Mouse (Mus musculus): ENCODE measurements at regions not wholly inside any gene's neighbourhood (a gene's known extent, or its start where the extent isn't known, plus 50 kb on each side); places are given as distances from the start of the nearest gene placed in this dataset.

GRCm38 (mm10) chr7:95766356-95767150 lies 404.5 kb upstream of the Tenm4 start:
- H3K4me1 ChIP-seq (ENCODE audit: control insufficient read depth, insufficient read depth, low read length): no peaks in the 10 kb centered on the region
- DNase-seq: no peak
- intact Hi-C loops (cut with DNase I): no loop called here
- H3K4me3 ChIP-seq: no peak overlapping the region
- no peak overlapping the region for H3K9ac ChIP-seq (ENCODE audit: low read depth, low read length)
- no peaks in the 10 kb centered on the region for H3K36me3 ChIP-seq (ENCODE audit: control insufficient read depth, insufficient read depth, low read length)
- no peaks in the 10 kb centered on the region for H3K79me2 ChIP-seq (replicated peaks; ENCODE audit: control insufficient read depth, insufficient read depth, low read length)
- no peaks in the 10 kb centered on the region for H3K27me3 ChIP-seq (ENCODE audit: control insufficient read depth, insufficient read depth, low read length)
- WGBS: 76% methylated on average over 6 of the region's 6 CpGs
- no peak overlapping the region for H3K27ac ChIP-seq
- TF ChIP-seq POLR2A (IDR thresholded peaks at IDR 0.05; ENCODE audit: insufficient read depth, low read depth, low read length): no peak
- TF ChIP-seq EP300 (IDR thresholded peaks at IDR 0.05; ENCODE audit: insufficient read depth, low read depth, low read length): no peak
- no peak for TF ChIP-seq CTCF (IDR thresholded peaks at IDR 0.05)

- no peaks in the 10 kb centered on the region for H3K79me2 ChIP-seq (replicated peaks; ENCODE audit: control insufficient read depth, insufficient read depth, low read length)
- no peak overlapping the region for H3K9ac ChIP-seq (ENCODE audit: low read depth, low read length)
- intact Hi-C loops (cut with DNase I): no loop called here
- no peaks in the 10 kb centered on the region for H3K36me3 ChIP-seq (ENCODE audit: control insufficient read depth, insufficient read depth, low read length)
- TF ChIP-seq POLR2A (IDR thresholded peaks at IDR 0.05; ENCODE audit: insufficient read depth, low read depth, low read length) (no peak), EP300 (IDR thresholded peaks at IDR 0.05; ENCODE audit: insufficient read depth, low read depth, low read length) (no peak), CTCF (IDR thresholded peaks at IDR 0.05) (no peak)
- no peak overlapping the region for H3K4me3 ChIP-seq
- H3K27ac ChIP-seq: no peak overlapping the region
- DNase-seq: no peak
- no peaks in the 10 kb centered on the region for H3K27me3 ChIP-seq (ENCODE audit: control insufficient read depth, insufficient read depth, low read length)
- no peaks in the 10 kb centered on the region for H3K4me1 ChIP-seq (ENCODE audit: control insufficient read depth, insufficient read depth, low read length)
Observed at GRCm38 (mm10) chr7:95784523-95784922, 386.5 kb upstream of the Tenm4 start.

- no peaks in the 10 kb centered on the region for H3K4me1 ChIP-seq (ENCODE audit: control insufficient read depth, insufficient read depth, low read length)
- no peak for DNase-seq
- H3K27me3 ChIP-seq (ENCODE audit: control insufficient read depth, insufficient read depth, low read length): no peaks in the 10 kb centered on the region
- no peaks in the 10 kb centered on the region for H3K79me2 ChIP-seq (replicated peaks; ENCODE audit: control insufficient read depth, insufficient read depth, low read length)
- TF ChIP-seq CTCF (IDR thresholded peaks at IDR 0.05): no peak
- TF ChIP-seq EP300 (IDR thresholded peaks at IDR 0.05; ENCODE audit: insufficient read depth, low read depth, low read length): no peak
- no peak for TF ChIP-seq POLR2A (IDR thresholded peaks at IDR 0.05; ENCODE audit: insufficient read depth, low read depth, low read length)
- no peak overlapping the region for H3K9ac ChIP-seq (ENCODE audit: low read depth, low read length)
- H3K4me3 ChIP-seq: no peak overlapping the region
- 73% methylated on average over 1 of the region's 1 CpGs for WGBS
- intact Hi-C loops (cut with DNase I): no loop called here
- no peak overlapping the region for H3K27ac ChIP-seq
- H3K36me3 ChIP-seq (ENCODE audit: control insufficient read depth, insufficient read depth, low read length): no peaks in the 10 kb centered on the region
Observed at GRCm38 (mm10) chr7:95787543-95787942, 383.5 kb upstream of the Tenm4 start.

DNA sequence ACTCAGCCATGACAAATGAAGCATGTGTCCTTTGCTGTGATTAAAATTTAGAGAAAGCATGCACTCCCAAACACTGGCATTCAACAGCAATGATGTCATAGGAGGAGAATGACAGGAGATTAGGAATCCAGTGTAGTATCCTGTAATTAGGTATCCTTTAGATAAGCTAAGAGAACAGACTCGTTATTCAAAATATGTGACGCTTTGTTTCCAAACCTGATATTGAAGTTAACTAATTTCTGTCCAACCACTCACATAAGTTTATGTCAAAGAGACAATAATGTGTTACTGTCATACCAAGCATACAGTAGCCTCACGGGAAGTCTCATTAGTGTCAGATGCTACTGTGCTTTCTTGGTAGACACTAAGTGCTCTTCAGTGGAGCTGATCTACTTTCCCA lies 383.1 kb upstream of the Tenm4 start:
- Histone ChIP-seq H3K79me2 (replicated peaks; ENCODE audit: control insufficient read depth, insufficient read depth, low read length) (no peaks in the 10 kb centered on the region), H3K9ac (ENCODE audit: low read depth, low read length) (no peak overlapping the region), H3K4me3 (no peak overlapping the region), H3K27me3 (ENCODE audit: control insufficient read depth, insufficient read depth, low read length) (no peaks in the 10 kb centered on the region), H3K4me1 (ENCODE audit: control insufficient read depth, insufficient read depth, low read length) (no peaks in the 10 kb centered on the region), H3K36me3 (ENCODE audit: control insufficient read depth, insufficient read depth, low read length) (no peaks in the 10 kb centered on the region), H3K27ac (no peak overlapping the region)
- TF ChIP-seq CTCF (IDR thresholded peaks at IDR 0.05) (no peak), EP300 (IDR thresholded peaks at IDR 0.05; ENCODE audit: insufficient read depth, low read depth, low read length) (no peak), POLR2A (IDR thresholded peaks at IDR 0.05; ENCODE audit: insufficient read depth, low read depth, low read length) (no peak)
- WGBS: 24% methylated on average over 3 of the region's 3 CpGs
- intact Hi-C loops (cut with DNase I): no loop called here
- no peak for DNase-seq

DNA sequence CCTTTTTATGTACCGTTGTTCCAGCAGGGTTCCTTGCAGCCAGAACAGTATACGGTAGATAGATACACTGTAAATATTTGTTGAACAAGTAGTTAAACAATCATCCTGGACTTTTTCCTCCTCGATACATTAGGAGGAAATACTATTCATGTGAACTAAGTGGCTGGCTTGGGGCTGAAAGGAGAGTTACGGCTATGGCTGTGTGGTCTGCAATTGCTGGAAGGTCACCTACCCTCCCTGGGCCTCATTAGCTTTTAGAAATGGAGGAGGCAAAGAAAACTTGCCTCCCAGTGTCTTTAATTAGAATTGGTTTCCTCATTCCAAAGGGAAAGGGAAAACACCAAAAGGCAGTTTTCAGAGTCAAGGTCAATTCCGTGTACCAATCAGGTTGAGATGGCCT lies 381.6 kb upstream of the Tenm4 start:
- 73% methylated on average over 5 of the region's 5 CpGs for WGBS
- intact Hi-C loops (cut with DNase I): no loop called here

DNA sequence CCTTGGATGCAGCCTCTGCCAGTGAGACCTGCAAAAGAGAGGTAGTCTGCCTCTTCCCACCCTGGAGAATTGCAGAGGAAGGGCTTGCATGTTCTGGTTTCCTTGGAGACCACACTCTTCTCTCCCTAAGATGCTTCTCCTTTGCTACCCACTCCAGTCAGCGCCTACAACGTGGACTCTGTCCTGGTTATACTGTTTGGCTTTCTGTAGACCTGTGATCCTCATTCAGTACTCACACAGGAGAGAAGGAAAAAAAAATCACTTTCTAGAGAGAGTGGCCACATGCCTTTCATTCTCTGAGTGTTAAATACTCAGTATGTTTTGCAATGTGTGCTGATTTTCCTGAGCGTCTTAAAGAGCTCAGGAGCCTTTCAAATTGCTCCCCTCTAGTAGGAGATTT lies 372.0 kb upstream of the Tenm4 start:
- 45% methylated on average over 3 of the region's 3 CpGs for WGBS
- DNase-seq: no peak
- intact Hi-C loops (cut with DNase I): no loop called here
- TF ChIP-seq EP300 (IDR thresholded peaks at IDR 0.05; ENCODE audit: insufficient read depth, low read depth, low read length) (no peak), POLR2A (IDR thresholded peaks at IDR 0.05; ENCODE audit: insufficient read depth, low read depth, low read length) (no peak), CTCF (IDR thresholded peaks at IDR 0.05) (no peak)
- Histone ChIP-seq H3K36me3 (ENCODE audit: control insufficient read depth, insufficient read depth, low read length) (no peaks in the 10 kb centered on the region), H3K27ac (no peak overlapping the region), H3K27me3 (ENCODE audit: control insufficient read depth, insufficient read depth, low read length) (no peaks in the 10 kb centered on the region), H3K9ac (ENCODE audit: low read depth, low read length) (no peak overlapping the region), H3K4me3 (no peak overlapping the region), H3K4me1 (ENCODE audit: control insufficient read depth, insufficient read depth, low read length) (no peaks in the 10 kb centered on the region), H3K79me2 (replicated peaks; ENCODE audit: control insufficient read depth, insufficient read depth, low read length) (no peaks in the 10 kb centered on the region)

More for the DNA sequence above, 381.6 kb upstream of the Tenm4 start:
- no peaks in the 10 kb centered on the region for H3K36me3 ChIP-seq (ENCODE audit: control insufficient read depth, insufficient read depth, low read length)
- H3K4me3 ChIP-seq: no peak overlapping the region
- DNase-seq: no peak
- H3K27me3 ChIP-seq (ENCODE audit: control insufficient read depth, insufficient read depth, low read length): no peaks in the 10 kb centered on the region
- H3K27ac ChIP-seq: no peak overlapping the region
- no peak overlapping the region for H3K9ac ChIP-seq (ENCODE audit: low read depth, low read length)
- no peaks in the 10 kb centered on the region for H3K79me2 ChIP-seq (replicated peaks; ENCODE audit: control insufficient read depth, insufficient read depth, low read length)
- no peak for TF ChIP-seq EP300 (IDR thresholded peaks at IDR 0.05; ENCODE audit: insufficient read depth, low read depth, low read length)
- TF ChIP-seq POLR2A (IDR thresholded peaks at IDR 0.05; ENCODE audit: insufficient read depth, low read depth, low read length): no peak
- TF ChIP-seq CTCF (IDR thresholded peaks at IDR 0.05): no peak
- H3K4me1 ChIP-seq (ENCODE audit: control insufficient read depth, insufficient read depth, low read length): no peaks in the 10 kb centered on the region
